Mouse (Mus musculus): ENCODE measurements around the gene Cdc20b.

Cdc20b gene

DNA sequence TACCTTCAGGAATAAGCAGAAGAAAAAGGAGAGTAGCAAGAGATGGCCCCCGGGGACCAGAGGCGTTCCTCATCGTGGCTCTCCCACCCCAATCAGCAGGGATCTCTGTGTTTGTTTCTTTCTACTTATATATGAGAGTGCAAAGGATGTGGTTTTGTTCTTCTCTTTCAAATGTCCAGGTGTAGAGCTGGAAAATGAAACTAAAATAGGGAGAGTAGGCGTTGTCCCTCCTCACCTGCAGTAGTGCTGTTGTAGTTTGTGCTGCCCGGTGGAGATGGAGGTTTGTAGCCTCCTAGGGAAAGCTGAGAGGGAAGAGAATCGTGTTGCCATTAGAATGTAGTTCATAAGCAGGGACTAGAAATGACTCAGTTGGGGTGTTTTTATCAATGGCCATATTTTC, 66.0 kb downstream of the Cdc20b start, which contains the start of gene Gzma:
Gene Gzma (minus strand): TSS at position 103 of the 400 bp plus-strand sequence.
- no peak for DNase-seq (ENCODE audit: low spot score in 2 of 2)

DNA sequence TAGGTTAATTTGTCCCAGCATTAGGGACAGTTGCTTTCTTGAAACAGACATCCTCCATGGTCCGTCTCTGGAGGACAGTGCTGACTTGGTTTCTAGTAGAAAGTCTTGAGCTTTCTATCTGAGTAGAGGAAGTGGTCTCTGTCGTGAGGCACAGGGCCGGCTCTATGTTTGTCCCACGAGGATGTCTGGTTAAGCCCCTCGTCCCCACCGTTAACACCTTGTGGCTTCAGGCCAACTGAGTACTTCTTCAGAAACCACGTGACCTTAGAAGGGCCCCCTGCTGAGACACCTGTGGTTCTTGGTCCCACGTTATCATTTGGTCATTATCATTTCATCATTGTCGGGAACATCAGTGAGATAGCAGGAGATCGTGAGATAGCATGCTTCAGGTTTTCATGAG, 66.9 kb downstream of the Cdc20b start:
- DNase-seq (ENCODE audit: low spot score in 2 of 2) = peak; percentile 18 to 51

DNA sequence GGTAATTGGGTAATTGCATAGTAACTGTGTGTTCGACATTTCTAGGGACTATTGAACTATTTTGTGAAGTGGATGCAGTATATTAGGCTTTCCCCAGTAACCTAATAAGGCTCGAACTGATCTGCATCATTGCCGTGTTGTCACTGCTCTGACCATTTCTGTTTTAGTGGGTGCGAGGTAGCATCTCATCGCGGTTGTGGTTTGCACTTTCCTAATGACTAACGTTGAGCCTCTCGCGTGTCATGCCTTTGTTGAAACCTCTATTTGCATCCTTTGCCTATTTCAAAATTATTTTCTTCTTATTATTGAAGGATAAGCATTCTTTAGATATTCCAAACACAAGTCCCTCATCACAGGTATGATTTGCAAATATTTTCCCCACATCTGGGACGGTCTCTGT, 69.8 kb downstream of the Cdc20b start:
- peak; percentile 50 to 79 for DNase-seq (ENCODE audit: low spot score in 2 of 2)

DNA sequence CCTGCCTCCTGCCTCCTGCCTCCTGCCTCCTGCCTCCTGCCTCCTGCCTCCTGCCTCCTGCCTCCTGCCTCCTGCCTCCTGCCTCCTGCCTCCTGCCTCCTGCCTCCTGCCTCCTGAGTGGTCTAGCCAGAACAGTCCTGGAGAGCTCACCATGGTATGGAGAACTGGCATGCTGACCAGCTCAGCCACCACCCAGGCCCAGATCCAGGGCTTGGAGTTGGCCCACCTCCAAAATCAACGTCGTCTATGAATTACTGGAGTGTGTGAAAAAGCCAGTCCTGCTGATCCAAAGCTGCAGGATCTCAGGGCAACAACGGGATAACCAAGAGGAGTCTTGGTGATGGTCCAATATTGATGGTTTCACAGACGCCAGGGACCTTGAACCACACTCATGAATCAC, 84.1 kb downstream of the Cdc20b start:
- DNase-seq (ENCODE audit: low spot score in 2 of 2) = no peak

DNA sequence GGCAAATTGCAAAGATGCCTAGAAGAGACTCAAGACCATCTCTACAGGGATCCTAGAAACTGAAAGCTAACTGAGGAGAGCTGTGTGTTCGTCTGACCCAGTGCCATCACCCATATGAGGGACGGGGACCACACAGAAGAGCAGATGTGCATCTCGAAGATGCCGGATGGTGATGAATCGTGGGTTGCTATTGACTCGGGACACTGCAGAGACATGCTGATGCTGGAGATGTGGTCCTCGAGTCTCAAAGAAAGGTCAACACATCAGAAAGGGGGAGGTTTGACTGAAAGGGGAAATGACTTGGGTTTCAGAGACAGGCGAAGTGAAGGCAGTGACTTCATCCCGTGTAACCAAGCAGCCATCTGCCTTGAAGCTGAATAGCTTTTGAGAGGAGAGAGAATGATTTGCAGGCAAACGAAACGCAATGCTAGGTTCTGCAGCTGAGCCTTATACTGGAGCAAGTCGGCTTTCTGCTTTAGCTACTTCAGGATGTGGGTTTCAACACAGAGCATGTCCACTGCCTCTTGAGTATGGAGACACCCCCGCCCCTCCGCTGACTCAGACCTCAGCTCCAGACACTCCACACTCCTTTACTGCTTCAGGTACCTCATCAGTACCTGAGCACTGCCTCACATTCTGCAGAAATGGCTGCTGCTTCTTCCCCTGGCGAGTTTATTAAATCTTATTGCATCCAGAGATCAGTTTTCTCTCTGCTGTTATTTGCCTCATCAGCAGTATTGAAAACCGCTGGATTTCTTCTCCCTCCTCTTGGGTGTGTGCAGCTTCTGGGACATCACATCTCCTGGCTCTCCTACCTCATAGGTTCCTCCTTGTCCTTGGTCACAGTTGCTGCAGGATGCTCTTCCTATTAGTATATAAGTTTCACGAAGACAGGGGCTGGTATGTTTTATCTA, 85.7 kb downstream of the Cdc20b start:
- DNase-seq (ENCODE audit: low spot score in 2 of 2) = peak; percentile 24 to 44

DNA sequence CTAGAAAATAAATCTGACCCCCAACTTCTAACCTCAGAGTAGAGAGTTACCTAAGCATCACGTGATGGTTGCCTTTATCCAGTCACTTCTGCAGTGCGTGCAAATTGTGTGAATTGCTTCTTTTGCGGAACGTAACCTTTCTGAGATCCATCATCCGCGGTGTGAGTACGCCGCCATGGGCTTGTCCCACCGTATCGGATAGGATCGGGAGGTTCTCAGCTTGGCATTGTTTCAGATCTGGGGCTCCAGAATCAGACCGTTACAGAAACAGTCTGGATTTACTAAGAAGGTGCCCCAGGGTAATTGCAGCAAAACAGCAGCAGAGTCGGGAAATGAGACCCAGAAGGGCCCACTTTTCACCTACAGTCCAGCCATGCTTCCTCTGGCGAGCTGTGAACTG, 86.4 kb downstream of the Cdc20b start:
- no peak for DNase-seq (ENCODE audit: low spot score in 2 of 2)

DNA sequence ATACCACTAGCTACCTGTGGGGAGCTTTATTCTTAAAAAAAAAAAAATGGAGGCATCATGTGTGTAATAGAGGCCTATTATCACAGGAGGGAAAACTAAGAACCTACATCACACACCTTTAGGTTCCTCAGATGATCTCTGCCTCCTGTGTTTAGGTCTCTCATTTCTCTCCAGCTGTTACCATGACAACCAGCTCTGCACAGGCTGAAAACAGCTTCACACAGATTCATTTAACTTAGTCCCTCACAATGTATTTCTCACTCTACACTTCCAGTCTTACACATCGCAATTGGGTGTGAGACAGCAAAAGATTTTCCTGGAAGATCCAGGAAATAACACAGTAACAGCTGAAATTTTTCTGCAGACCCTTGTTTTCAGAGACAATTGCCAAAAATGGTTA, 95.1 kb downstream of the Cdc20b start:
- DNase-seq (ENCODE audit: low spot score in 2 of 2) = no peak

DNA sequence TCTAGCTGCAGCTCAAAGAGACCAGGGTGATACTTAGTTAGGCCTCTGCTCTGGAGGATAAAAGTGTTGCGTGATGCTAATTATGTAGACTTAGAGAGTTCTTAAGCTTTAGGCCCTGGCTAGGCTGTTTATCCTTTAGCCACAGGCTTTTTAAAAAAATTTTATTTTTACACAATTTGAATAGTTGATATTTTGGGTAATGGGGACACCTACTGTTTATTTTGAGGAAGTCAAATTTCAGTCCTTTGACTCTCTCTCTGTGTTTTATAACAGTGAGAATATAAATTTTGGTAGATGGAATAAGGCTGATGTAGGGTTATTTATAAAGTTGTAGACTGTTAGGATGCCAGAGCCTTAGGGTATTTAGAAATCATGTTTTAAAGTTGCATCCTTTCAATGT, 104.7 kb downstream of the Cdc20b start:
- no peak for DNase-seq (ENCODE audit: low spot score in 2 of 2)
